Mouse (Mus musculus) CH12F3 (cell line): ENCODE data around the gene Rhbdd1.

Source experiments
- in situ Hi-C: fragments of 300-500 bp; cut with MboI; formaldehyde crosslinking; loops from 2 replicates; pipeline ENCODE4 v1.14.3; 2020; ENCODE audit warnings: low sequenced_read_pairs

Rhbdd1 gene

DNA sequence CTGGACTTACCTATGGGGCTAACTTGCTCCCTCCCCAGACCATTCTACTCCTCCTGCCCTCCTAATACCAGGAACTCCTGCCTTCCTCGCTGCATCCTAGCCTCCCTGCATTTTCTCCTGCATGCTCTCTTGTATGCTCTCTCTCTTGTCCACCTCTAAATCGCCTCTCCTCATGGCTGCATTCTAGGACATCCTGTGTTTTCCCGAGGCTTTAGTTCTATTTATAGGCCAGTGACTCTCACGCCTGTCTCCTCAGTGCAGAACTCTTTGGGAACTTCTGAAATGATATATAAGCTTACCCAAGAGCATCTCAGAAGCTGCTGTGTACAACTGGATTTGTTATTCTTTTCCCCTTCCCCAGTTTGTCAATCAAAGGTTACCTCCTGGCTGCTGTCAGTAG, 95.8 kb downstream of the Rhbdd1 start:
- in situ Hi-C loops: no loop called here

DNA sequence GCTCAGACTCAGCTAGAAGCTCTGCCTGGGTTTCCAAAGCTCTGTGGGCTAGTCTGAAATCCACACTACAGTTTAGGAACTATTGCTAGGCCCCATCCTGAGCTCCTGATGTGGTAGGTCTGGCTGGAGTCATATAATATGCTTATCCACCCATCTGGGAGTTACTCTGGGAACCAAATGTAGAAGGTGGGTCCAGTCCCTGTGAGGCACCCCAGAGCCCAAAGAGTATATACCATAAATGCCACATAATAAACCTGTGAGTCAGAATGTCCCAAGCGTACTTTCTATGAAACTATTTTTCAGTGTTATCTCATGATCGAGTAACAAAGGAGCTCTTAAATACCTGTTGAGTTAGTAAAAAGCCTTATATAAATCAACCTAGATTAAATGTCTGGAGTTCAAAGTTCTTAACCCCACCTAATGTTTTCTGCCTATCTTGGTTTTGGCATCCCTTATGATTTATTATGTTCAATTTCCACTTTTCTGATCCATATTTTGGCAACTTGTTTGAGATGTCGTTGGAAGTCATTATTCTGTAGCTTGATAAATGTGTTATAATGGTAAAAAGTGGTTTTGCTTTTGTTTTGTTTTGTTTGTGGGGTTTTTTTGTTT, 98.3 kb downstream of the Rhbdd1 start:
- in situ Hi-C loops: no loop called here

DNA sequence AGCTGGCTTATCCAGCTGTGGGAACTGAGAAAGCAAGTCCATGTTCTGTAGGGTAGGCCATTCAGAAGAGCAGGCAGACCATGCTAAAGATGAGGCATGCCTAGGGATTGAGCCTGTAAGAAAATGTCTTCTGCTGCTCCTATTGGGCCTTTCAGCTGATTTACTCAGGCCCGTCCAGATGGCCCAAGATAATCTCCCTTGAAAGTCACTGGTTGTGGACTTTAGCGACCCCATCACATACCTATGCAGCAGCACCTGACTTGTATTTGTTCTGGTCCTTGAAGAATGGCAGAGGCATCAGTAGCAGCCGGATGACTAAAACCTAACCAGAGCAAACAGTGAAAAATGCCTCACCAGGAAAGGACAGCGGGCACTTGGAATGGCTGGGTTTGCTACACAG, 99.4 kb downstream of the Rhbdd1 start:
- in situ Hi-C loops: no loop called here

DNA sequence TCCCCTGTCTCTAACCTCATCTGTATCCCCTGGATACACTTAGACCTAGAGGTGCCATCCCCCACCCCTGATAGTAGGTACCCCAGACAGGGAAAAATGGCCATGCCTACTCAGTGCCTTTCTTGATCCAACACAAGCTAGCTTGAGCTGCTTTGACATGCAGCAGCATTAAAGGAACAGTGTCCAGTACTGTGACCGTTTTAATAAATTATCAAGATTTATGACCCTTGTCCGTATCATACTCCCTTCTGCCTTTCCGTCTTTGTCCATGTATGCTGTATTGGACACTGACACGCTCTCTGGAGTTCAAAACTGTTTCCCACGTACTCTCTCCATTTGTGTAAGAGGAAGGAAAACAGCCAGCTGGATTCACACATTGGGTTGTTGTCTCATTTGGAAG, 111.5 kb downstream of the Rhbdd1 start:
- in situ Hi-C loops: no loop called here

DNA sequence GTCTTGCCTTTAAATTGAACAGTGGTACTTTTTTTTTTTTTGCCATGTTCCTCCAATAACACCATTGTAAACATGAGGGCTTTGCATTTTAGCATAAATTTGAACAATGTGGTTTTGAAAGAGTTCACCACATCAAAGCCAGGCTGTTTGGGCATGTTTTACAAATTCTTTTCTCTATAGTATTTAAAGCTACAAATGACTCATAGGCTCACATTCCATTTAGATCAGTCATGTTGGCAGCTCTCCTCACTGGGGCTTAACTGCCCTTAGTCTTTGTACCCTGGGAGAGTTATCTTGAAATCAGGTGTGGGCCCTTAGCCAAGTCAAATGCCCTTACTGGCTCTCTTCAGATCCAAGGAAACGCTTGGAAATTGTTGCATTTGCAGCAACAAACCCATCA, 112.8 kb downstream of the Rhbdd1 start:
- in situ Hi-C loops: no loop called here

DNA sequence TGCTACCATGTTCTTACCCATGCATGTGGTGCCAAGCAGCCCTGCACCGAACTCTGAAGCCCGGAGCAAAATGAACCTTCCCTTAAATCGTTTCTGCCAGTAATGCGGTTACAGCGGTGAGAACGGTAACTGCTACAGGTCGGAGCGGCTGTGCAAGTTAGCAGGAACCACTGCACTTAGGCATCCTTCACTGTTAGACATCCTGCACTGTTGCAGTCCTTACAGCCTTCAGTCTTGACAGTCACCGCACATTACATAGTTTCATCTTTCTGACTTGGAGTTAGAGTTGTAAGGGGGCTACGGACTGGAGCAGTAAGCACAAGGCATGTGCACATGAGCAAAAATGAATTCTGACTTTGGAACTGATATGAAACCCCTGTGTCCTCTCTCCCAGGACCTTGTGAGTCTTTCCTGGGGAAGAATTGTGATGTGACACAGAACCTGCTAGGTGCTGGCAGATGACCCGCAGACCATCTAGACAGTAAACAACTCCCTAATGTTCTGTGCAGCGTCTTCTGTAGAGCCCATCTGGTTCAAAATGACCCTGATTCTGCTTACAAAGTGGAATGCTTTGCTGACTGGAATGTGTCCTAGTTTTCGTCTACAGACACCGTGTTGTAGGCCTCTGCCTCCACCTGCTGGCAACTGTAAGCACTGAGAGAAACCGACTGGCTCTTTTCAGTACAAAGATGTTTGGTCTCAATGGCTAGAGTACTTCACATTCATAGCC, 116.8 kb downstream of the Rhbdd1 start:
- in situ Hi-C loops: no loop called here

DNA sequence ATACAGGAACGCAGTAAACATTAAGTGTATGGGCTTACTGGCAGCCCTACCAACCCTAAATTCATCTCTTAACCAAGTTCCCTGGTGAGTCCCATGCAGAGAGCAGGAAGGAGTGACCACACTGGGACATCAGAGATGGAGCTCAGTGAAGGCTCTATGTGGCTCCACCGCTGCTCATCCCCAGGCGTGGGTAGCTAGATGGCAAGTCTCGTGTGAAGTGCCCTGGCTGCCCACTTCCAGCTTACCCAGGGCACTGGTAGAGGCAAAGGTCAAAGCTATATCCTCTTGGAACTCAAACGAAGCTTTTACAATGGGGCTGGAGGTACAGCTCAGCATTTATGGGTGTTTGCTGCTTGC, 117.4 kb downstream of the Rhbdd1 start:
- in situ Hi-C loops: no loop called here

DNA sequence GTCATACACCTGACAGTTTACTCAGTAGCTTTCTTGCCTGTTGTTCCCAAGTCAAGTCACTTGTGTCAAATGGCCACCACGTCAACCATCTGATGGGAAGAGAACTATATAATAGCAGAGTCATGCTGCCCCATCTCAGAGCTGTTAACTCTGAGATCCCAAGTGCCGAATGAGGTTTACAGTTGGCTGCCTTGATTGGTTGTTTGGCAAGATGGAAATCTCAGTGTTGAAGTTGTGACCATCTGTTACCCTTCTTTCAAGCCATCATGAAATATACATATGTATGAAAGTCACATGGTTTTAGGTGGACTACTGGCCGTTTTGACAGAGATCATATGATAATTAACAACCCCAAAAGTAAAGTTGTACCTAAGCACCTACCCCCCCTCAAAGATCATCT, 121.0 kb downstream of the Rhbdd1 start:
- in situ Hi-C loops: no loop called here

DNA sequence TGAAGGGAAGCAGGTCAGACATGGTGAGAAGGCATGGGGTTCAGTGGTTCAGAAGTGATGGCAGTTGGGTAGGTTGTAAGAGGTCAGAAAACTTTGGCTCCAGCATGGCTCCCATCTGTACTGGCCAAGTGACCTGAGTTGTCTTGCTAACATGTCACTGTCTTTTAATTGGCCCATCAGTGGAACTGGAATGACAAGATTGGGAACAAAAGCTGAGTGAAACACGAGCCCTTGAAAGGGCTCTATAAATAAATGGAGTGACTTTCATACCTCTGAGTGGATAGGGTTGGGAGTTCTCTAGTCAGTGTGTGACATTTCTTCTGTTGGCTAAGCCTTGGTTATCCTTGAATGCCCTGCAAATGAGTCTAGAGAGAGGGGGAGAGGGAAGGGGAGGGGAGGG, 123.9 kb downstream of the Rhbdd1 start:
- in situ Hi-C loops: no loop called here

DNA sequence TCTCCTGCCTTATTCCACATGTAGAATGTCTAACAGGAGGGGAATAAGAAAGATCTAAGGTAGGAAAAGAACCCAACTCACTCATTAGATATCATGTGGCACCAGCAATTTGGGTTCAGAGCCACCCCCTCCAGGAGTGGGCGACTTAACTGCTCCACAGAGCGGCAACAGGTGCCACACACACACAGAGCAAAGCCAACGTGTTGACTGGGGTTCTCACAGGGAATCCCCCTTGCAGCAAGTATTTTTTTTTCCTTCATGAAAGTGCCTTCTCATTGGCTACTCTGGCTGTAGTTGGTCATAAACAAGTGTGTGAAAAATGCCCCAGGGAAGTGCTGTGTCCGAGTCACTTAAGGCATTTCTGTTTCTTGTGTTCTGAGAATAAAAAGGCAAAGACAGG, 127.3 kb downstream of the Rhbdd1 start:
- in situ Hi-C loops: no loop called here

DNA sequence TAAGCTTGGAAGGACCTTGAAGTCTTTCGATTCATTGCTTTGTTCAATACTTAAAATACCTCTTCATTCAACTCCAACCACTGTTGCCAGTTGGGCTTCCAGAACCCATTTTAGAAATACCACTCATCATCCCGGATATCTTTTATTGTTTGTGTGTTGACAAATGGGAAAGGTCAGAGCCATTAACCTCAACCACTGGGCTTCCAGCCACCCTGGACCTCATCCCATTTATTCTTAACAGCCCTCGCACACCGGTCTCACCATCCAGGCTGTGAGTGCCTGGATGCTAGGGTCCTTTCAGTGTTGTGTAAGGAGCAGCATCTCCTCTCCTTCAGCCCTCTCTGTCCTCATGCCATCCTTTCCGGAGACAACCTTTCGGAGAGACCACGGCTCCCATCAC, 129.8 kb downstream of the Rhbdd1 start:
- in situ Hi-C loops: no loop called here

DNA sequence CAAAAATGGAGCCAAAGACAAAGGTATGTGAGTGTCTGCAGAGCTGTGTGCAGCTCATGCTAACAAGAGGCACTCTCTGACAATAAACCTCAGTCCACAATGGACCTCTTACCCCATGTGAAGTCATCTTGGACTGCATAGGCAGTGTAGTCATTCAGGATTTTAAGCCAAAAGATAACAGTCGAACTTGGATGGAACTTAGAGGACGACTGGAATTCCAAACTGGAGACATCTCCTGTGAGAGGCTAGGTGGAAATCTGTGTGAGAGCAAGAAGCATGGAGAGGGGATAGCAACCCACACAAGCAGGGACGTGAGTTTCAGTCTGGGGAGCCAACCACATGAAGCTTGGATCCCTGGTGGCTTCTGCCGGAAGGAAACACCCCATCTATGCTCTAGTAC, 133.6 kb downstream of the Rhbdd1 start:
- in situ Hi-C loops: loop anchor here (25.0 kb wide), 1 partner anchor 1138 kb away; no protein-coding TSS in a partner anchor

DNA sequence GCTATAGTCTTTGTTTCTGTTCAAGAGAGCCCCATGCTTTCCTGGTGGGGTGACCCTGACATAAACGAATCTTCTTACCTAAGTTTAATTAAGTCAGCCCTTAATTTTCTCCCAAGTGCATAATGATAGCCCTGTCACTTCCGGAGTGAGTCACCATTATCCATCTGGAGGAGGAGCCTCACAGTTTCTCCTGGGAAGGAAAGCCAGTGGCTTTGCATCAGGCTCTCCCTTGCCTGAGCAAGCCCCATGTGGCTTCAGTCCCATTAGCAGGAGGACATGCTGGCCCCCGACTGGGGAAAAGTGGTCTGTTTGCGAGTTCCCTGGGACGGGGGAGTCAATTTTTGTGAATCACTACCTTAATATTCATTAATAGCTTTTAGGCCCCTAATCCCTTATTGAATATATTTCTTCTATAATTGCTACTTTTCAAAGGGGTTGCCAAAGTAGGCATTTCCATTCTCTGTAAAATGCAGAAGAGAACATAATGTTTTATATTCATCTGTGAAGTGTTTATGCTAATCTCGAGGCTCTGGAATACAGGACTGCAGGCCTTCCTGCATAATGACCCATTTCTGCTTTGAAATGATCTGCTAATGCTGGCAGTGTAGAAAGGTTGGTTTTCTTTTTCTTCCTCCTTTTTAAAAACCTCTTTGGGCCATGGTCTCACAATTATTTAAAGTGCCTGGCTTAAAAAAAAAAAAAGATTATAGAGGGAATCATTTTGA, 135.8 kb downstream of the Rhbdd1 start:
- in situ Hi-C loops: loop anchor here (25.0 kb wide), 1 partner anchor 1140 kb away; no protein-coding TSS in a partner anchor

DNA sequence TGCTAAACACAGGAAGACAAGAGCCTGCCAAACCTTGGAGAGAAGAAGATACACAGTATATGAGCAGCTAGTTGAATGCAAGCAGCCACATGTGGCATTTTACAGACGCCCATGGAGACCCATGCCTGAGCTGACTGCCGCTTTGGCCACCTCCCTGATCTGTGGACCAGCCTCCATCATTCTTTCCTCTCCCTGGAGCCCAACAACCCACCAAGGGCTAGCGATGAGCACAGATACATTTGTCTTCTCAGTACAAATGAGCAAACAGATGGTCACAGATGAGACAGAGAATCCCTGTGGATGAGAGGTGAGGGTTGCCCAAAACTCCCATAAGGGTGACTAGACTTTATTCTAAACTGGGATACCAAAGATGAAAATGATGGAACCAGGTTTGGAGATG, 137.8 kb downstream of the Rhbdd1 start:
- in situ Hi-C loops: loop anchor here (25.0 kb wide), 1 partner anchor 1142 kb away; no protein-coding TSS in a partner anchor

DNA sequence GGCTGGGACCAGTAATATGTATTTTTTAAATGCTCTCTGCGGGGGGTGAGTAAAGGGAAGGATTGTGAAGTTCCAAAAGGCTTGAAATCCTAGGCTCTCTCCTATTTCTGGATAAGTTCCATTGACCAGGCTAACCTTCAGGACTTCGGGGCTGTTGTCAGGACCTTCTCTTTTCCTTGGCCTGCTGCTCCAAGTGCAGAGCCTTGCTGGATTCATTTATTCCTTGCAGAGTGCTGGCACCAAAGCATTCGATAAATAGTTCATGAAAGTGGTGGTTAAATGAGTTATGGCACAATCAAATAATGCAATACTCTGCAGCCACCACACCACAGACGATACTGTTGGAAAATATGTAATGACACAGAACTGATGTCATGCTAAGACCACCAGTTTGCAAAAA, 143.1 kb downstream of the Rhbdd1 start:
- in situ Hi-C loops: loop anchor here (25.0 kb wide), 1 partner anchor 1147 kb away; no protein-coding TSS in a partner anchor

DNA sequence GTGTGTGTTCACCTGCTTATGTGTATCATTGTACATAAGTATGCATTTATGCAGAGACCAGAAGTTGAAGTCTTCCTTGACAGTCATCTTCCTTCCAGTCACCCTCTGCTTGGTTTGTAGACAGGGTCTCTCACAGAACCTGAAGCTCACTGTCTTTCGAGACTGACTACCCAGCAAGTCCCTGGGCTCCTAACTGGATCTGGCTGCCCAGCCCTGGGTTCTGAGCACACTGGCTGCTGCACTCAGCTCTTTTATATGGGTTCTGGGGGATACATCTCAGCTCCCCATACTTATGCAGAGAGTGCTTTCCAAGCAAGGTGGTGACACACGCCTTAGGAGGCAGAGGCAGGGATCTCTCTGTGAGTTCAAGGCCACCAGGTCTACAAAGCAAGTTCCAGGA, 143.7 kb downstream of the Rhbdd1 start:
- in situ Hi-C loops: loop anchor here (25.0 kb wide), 1 partner anchor 1148 kb away; no protein-coding TSS in a partner anchor

DNA sequence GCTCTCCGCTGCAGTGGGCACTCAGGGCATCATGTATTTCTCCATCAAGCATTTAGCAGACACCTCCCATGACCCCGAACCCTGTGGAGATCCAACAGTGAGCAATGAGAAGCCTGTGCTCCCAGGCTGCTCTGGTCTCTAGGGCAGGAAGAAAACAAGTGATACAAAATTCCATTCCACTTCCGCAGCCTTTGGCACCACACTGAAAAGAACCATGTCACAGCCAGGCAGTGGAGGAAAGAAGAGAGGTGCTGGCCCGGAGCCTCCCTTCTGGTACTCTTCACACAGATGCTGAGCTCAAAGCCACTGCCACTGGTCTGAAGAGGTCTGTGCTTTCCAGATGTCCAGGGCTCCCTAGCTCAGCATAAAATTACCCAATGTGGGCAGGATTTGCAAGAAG, 144.8 kb downstream of the Rhbdd1 start:
- in situ Hi-C loops: loop anchor here (25.0 kb wide), 1 partner anchor 1149 kb away; no protein-coding TSS in a partner anchor

DNA sequence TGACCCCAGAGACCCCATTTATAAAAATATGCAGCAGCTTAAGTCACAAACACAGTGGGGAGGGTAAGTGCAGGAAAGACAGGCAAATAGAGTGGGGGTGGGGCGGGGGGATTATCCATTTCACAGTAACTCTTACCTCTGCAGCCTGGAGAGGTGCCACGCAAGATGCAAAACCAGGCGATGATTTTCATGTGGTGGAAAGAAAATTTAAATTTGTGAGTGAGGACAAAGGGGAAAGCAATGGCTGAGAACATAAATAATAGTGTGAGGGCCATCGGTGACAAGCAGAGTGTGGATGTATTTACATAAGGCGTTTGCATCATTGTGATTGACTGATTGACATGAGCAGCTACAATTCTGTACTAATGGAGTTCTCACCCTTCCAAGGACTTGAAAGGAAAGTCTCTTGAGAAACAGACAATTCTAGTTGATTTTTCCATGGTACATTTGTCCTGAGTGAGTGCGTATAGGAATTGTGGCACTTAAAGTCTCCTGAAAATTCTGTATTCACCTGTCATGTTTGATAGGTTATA, 149.1 kb downstream of the Rhbdd1 start:
- in situ Hi-C loops: loop anchor here (25.0 kb wide), 1 partner anchor 1153 kb away; no protein-coding TSS in a partner anchor

DNA sequence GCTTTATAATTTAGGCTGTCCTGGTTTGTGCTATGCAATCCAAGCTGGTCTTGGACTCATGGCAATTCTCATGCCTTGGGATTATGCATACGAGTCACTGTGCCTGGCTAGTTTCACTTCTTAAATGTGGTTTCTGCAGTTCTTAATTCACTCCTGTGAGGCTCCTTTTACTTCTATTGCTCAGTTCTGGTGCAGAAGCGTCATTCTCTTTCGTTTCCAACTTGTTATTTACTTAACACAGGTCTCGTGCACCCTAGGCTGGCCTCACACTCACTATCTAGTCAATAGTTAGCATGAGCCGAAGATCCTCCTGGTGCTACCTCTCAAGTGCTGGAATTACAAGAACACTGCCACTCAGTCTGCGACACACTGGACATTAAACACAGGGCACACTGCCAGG, 152.6 kb downstream of the Rhbdd1 start:
- in situ Hi-C loops: loop anchor here (25.0 kb wide), 1 partner anchor 1157 kb away; no protein-coding TSS in a partner anchor

DNA sequence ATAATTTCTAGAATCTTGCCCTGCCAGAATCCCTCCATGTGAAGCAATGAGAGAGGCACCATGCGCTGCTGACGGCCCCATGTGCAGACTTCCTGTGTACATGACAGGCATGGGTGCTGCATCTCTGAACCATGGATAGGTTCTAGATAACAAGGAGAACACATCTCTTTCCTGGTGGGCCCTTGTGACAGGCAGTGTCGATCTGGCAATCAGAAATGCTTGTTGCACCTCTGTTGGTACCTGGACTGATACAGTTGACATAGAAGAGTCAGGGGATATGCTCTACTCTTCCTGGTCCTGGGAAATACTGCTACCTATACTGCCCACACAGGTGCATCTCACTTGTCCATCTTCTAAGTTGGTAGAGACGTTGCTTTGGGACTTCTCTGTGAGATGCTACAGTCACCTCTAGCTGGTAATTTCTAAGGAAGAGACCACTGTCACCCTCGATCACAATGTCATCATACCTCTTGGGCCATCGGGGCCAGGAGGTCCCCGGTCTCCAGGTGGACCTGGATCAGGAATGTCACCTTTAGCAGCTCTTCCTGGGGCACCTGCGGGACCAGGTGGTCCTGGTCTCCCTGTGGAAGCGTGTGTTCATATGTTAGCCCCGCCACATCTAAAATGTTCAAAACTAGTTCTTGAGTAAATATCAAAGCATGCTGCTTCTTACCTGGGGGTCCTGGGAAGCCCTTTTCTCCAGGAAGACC, 154.4 kb downstream of the Rhbdd1 start:
- in situ Hi-C loops: loop anchor here (25.0 kb wide), 1 partner anchor 1158 kb away; no protein-coding TSS in a partner anchor

DNA sequence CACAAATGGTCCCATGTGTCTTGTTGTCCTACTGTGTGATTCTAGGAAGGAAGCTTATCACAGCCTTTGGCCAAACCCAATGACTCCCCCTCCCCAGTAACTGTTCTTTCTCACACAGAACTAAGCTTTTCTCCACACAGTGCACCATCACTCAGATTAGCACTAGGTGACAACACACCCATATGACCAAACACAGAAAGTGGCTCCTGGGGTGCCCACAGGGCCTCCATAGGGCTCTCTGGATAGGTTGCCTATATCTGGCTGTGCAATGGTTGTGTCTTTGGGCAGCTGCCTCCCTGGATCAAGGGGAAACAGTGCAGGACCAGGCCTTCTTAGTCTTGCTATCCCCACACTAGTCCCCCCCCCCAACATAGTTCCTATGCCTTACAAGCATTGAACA, 157.2 kb downstream of the Rhbdd1 start:
- in situ Hi-C loops: loop anchor here (25.0 kb wide), 1 partner anchor 1161 kb away; no protein-coding TSS in a partner anchor
